Mouse (Mus musculus): ENCODE results near the gene Sox2. TPM values are rescaled to one million over a fixed set of nuclear protein-coding genes. Genes with fewer than 3 reads are reported as not detected.

Sox2 gene
- polyA plus RNA-seq, 1 experiment from 2014 or later: 8.2 TPM

DNA sequence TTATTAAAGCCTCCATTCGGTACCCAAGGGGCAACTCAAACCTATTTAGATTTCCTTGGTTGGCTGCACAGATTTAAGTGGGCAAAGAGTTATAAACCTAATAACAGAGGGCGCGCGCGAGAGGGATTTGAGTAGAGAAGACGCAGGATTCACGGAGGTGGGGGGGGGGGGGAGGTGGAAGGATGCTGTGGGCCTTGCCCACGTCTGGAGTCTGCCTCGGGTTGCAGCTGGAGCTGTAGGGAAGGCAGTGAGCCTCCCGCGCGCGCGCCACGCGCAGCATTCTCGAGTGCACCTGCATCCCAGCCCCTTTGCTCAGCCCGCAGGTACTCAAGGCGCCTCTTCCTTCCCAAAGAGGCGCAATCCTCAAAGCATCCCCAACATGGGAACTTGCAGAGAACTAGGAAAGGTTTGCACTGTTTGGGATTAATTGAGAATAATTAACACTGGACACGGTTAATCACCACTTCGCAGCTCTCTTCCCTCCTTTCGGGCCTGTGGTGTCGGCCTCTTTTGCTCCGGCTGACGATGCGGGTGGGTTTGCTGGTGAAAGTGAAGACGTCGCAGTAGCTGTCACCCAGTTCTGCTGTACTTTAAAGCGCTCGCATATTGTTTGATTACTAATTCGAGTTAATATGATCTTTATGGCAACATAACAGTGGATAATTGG is 11.3 kb downstream of the Sox2 start:
- Histone ChIP-seq H3K4me1 (ENCODE audit: control insufficient read depth, insufficient read depth, low read depth, low read length) (peaks cover 4% of the 10 kb centered on the region), H3K4me2 (ENCODE audit: low read length) (peak overlapping the region; percentile 43), H3K9ac (ENCODE audit: low read depth, low read length) (peak overlapping the region; percentile 35), H3K36me3 (ENCODE audit: control insufficient read depth, insufficient read depth, low read length) (no peaks in the 10 kb centered on the region), H3K9me3 (ENCODE audit: control insufficient read depth, low read length) (no peaks in the 10 kb centered on the region), H3K4me3 (ENCODE audit: low read length) (no peak overlapping the region; the same call in 1 of the 2 replicates), H3K27ac (ENCODE audit: low read depth, low read length) (peak overlapping the region; percentile 77), H3K27me3 (replicated peaks; ENCODE audit: control insufficient read depth, insufficient read depth, low read length) (peaks cover 31% of the 10 kb centered on the region)
- WGBS: 2% methylated on average over 31 of the region's 32 CpGs
- no peak for ATAC-seq

DNA sequence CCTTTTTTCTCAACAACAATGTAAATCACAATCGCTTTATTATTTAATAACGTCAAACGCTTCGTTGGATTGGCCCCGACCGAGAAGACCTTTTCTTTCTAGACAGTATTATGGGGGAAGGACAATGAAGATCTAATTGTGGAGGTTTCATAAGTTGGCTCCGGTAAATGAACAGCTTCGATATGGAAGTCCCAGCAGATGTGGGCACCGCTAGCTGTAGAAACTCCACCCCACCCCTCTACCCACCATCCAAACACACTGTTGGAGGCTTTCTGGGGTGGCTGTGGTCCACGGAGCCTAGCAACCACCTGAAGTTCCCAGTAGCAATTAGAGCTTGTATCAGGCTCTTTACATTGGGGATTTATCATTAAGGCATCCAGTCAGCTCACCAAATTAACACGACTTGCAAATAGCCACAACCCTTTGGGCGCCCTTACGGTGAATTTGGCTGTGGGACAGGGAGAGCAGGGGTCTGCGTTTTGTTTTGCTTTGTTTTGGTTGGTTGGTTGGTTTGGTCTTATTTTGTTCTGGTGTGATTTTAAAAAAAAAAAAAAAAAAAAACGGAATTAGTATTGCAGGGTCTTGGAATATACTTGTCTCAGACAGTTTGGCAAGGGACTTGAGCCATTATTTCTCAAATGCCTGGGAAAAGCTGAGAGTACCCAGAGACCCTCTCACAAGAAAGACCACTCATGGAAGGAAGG is 12.0 kb downstream of the Sox2 start:
- Histone ChIP-seq H3K4me1 (ENCODE audit: control insufficient read depth, insufficient read depth, low read depth, low read length) (peaks cover 4% of the 10 kb centered on the region), H3K4me2 (ENCODE audit: low read length) (peak overlapping the region; percentile 55), H3K9me3 (ENCODE audit: control insufficient read depth, low read length) (no peaks in the 10 kb centered on the region), H3K9ac (ENCODE audit: low read depth, low read length) (peak overlapping the region; percentile 32; the same call in 1 of the 2 replicates), H3K27ac (ENCODE audit: low read depth, low read length) (peak overlapping the region; percentile 77), H3K4me3 (ENCODE audit: low read length) (no peak overlapping the region), H3K27me3 (replicated peaks; ENCODE audit: control insufficient read depth, insufficient read depth, low read length) (peaks cover 34% of the 10 kb centered on the region), H3K36me3 (ENCODE audit: control insufficient read depth, insufficient read depth, low read length) (no peaks in the 10 kb centered on the region)
- no peak for ATAC-seq
- 4% methylated on average over 15 of the region's 15 CpGs for WGBS

- Histone ChIP-seq H3K9me3 (ENCODE audit: control insufficient read depth, low read length) (no peaks in the 10 kb centered on the region), H3K4me3 (ENCODE audit: low read length) (peak overlapping the region; percentile 29), H3K9ac (ENCODE audit: low read depth, low read length) (peak overlapping the region; percentile 36), H3K27ac (ENCODE audit: low read depth, low read length) (peak overlapping the region; percentile 77), H3K36me3 (ENCODE audit: control insufficient read depth, insufficient read depth, low read length) (no peaks in the 10 kb centered on the region), H3K4me2 (ENCODE audit: low read length) (peak overlapping the region; percentile 55), H3K4me1 (ENCODE audit: control insufficient read depth, insufficient read depth, low read depth, low read length) (peaks cover 4% of the 10 kb centered on the region; the same call in 1 of the 2 replicates), H3K27me3 (replicated peaks; ENCODE audit: control insufficient read depth, insufficient read depth, low read length) (peaks cover 30% of the 10 kb centered on the region)
- ATAC-seq: no peak
- WGBS: under 1% methylated on average over 53 of the region's 53 CpGs
Observed at GRCm38 (mm10) chr3:34662712-34663655, 12.8 kb downstream of the Sox2 start.

- H3K4me1 ChIP-seq (ENCODE audit: control insufficient read depth, insufficient read depth, low read depth, low read length): peaks cover 4% of the 10 kb centered on the region; the same call in 1 of the 2 replicates
- peak overlapping the region; percentile 49 for H3K9ac ChIP-seq (ENCODE audit: low read depth, low read length)
- H3K27ac ChIP-seq (ENCODE audit: low read depth, low read length): peak overlapping the region; percentile 77
- H3K27me3 ChIP-seq (replicated peaks; ENCODE audit: control insufficient read depth, insufficient read depth, low read length): peaks cover 23% of the 10 kb centered on the region
- ATAC-seq: peak; percentile 72
- no peaks in the 10 kb centered on the region for H3K9me3 ChIP-seq (ENCODE audit: control insufficient read depth, low read length)
- under 1% methylated on average over 58 of the region's 58 CpGs for WGBS
- H3K4me2 ChIP-seq (ENCODE audit: low read length): peak overlapping the region; percentile 55
- no peaks in the 10 kb centered on the region for H3K36me3 ChIP-seq (ENCODE audit: control insufficient read depth, insufficient read depth, low read length)
- peak overlapping the region; percentile 29 for H3K4me3 ChIP-seq (ENCODE audit: low read length)
Observed at GRCm38 (mm10) chr3:34663701-34664635, 13.8 kb downstream of the Sox2 start.

GRCm38 (mm10) chr3:34664636-34665531 is 14.7 kb downstream of the Sox2 start:
- Histone ChIP-seq H3K36me3 (ENCODE audit: control insufficient read depth, insufficient read depth, low read length) (no peaks in the 10 kb centered on the region), H3K9me3 (ENCODE audit: control insufficient read depth, low read length) (no peaks in the 10 kb centered on the region), H3K9ac (ENCODE audit: low read depth, low read length) (peak overlapping the region; percentile 49), H3K4me3 (ENCODE audit: low read length) (peak overlapping the region; percentile 29), H3K27ac (ENCODE audit: low read depth, low read length) (peak overlapping the region; percentile 77), H3K4me1 (ENCODE audit: control insufficient read depth, insufficient read depth, low read depth, low read length) (peaks cover 4% of the 10 kb centered on the region; the same call in 1 of the 2 replicates), H3K4me2 (ENCODE audit: low read length) (peak overlapping the region; percentile 55), H3K27me3 (replicated peaks; ENCODE audit: control insufficient read depth, insufficient read depth, low read length) (peaks cover 22% of the 10 kb centered on the region)
- no peak for ATAC-seq
- 2% methylated on average over 31 of the region's 31 CpGs for WGBS

DNA sequence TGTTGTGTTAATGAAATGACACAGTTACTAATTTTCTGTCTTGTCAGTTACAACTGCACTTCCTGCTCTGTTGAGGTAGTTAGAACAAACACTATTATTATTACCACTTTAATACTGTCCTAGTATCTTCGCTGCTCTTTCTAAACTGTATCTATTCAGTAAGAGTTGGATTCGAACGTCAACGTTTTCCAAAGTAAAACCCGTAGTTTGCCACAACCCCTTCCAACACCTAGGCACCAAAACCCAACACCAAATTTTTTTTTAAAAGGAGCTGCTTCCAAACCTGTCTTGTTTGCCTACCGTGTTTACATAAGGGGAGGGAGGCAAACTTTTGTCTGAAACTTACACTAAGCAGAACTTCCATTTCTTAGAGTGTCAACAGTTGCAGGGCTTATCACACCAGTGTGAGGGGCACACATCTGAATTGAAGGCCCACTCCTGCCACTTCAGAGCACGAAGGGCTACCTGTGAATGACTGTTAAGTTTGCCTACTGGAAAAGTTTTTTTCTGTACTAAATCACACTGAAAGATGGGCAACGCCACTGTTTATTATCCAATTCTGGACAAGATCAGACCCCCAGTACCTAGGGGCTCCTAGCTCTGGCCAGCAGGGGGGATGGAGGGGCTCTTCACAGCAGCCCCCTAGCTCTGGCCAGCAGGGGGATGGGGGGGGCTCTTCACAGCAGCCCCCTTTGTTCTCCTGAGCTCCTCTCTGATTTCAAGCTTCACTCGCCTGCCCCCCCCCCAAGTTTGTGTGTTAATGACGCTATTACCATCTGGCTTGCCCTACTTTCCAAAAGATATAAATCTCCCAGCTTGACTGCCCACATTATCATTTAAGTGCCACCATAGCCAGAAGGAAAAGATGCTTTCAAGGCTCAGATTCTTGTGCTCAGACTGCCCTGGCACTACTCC is 15.8 kb downstream of the Sox2 start:
- peak overlapping the region; percentile 29 for H3K4me2 ChIP-seq (ENCODE audit: low read length)
- peak; percentile 46; the same call in 1 of the 2 replicates for ATAC-seq
- peaks cover 22% of the 10 kb centered on the region for H3K27me3 ChIP-seq (replicated peaks; ENCODE audit: control insufficient read depth, insufficient read depth, low read length)
- no peak overlapping the region for H3K9ac ChIP-seq (ENCODE audit: low read depth, low read length)
- peak overlapping the region; percentile 63 for H3K27ac ChIP-seq (ENCODE audit: low read depth, low read length)
- no peaks in the 10 kb centered on the region for H3K9me3 ChIP-seq (ENCODE audit: control insufficient read depth, low read length)
- H3K4me1 ChIP-seq (ENCODE audit: control insufficient read depth, insufficient read depth, low read depth, low read length): peaks cover 4% of the 10 kb centered on the region; the same call in 1 of the 2 replicates
- 9% methylated on average over 10 of the region's 10 CpGs for WGBS
- no peaks in the 10 kb centered on the region for H3K36me3 ChIP-seq (ENCODE audit: control insufficient read depth, insufficient read depth, low read length)
- H3K4me3 ChIP-seq (ENCODE audit: low read length): no peak overlapping the region; the same call in 1 of the 2 replicates

- no peak for ATAC-seq
- H3K9me3 ChIP-seq (ENCODE audit: control insufficient read depth, low read length): no peaks in the 10 kb centered on the region
- peaks cover 4% of the 10 kb centered on the region; the same call in 1 of the 2 replicates for H3K4me1 ChIP-seq (ENCODE audit: control insufficient read depth, insufficient read depth, low read depth, low read length)
- H3K27me3 ChIP-seq (replicated peaks; ENCODE audit: control insufficient read depth, insufficient read depth, low read length): peaks cover 22% of the 10 kb centered on the region
- 35% methylated on average over 2 of the region's 2 CpGs for WGBS
- H3K27ac ChIP-seq (ENCODE audit: low read depth, low read length): peak overlapping the region; percentile 63; the same call in 1 of the 2 replicates
- no peak overlapping the region for H3K4me3 ChIP-seq (ENCODE audit: low read length)
- no peak overlapping the region for H3K4me2 ChIP-seq (ENCODE audit: low read length)
- H3K36me3 ChIP-seq (ENCODE audit: control insufficient read depth, insufficient read depth, low read length): no peaks in the 10 kb centered on the region
- H3K9ac ChIP-seq (ENCODE audit: low read depth, low read length): no peak overlapping the region
Observed at GRCm38 (mm10) chr3:34667180-34667579, 17.0 kb downstream of the Sox2 start.
